Comparison of ENCODE assay signal across 15 mouse cellular contexts in genomic region chr8:104239418-104239861, GRCm38 (mm10). TPM values are rescaled to one million over a fixed set of nuclear protein-coding genes. Genes with fewer than 3 reads are reported as not detected.
DNase-seq lines count a peak whose midpoint lies in the region; ATAC-seq and TF ChIP-seq lines count a peak whose summit lies in the region.
"Had no signal": no experiment of that assay in that cellular context is flagged by ENCODE, and none has a peak within 500 bp of the region (broad histone marks: within the 10 kb centered on the region; RNA-seq: fewer than 3 reads in every experiment).

No protein-coding gene starts in this region.

- intact Hi-C loops in gastrocnemius, postnatal 36 days (cut with DNase I) = no loop called here

- H3K9ac ChIP-seq in liver, adult 2 months (ENCODE audit: low read depth, low read length) = no peak overlapping the region
- H3K9ac ChIP-seq in liver, embryonic 11.5 days (ENCODE audit: low read depth, low read length) = no peak overlapping the region
- H3K9ac ChIP-seq: embryonic facial prominence, embryonic 13.5 days had no signal

- H3K9me3 ChIP-seq in G1E (replicated peaks) = no peaks in the 10 kb centered on the region
- H3K9me3 ChIP-seq in liver, embryonic 11.5 days (ENCODE audit: control insufficient read depth, low read length) = no peaks in the 10 kb centered on the region
- H3K9me3 ChIP-seq: embryonic facial prominence, embryonic 13.5 days; heart, embryonic 10.5 days had no signal

- ATAC-seq in G1E (ENCODE audit: extremely low read depth, insufficient number of reproducible peaks, low FRiP score, poor library complexity, severe bottlenecking) = peak; percentile 59
- ATAC-seq in liver, embryonic 11.5 days (replicated peaks; ENCODE audit: low FRiP score) = peak; percentile 75
- ATAC-seq in neutrophil, adult 5-6 weeks (ENCODE audit: extremely low read depth, insufficient number of reproducible peaks, low FRiP score, poor library complexity, severe bottlenecking) = peak; percentile 51
- ATAC-seq: hindbrain, postnatal 0 days had no signal

- no peak for TF ChIP-seq CTCF in liver, adult 2 months (IDR thresholded peaks at IDR 0.05; ENCODE audit: low read depth, low read length)
- no peak for TF ChIP-seq CTCF in G1E (IDR thresholded peaks at IDR 0.05; ENCODE audit: low read depth, low read length)

- H3K4me2 ChIP-seq in liver, embryonic 11.5 days = peak overlapping the region; percentile 17
- H3K4me2 ChIP-seq: embryonic facial prominence, embryonic 13.5 days had no signal

- no peaks in the 10 kb centered on the region for H3K4me1 ChIP-seq in liver, adult 2 months (ENCODE audit: control insufficient read depth, insufficient read depth, low read length)
- peaks cover 87% of the 10 kb centered on the region for H3K4me1 ChIP-seq in G1E (ENCODE audit: insufficient read depth, low read depth, low read length)
- H3K4me1 ChIP-seq in liver, embryonic 11.5 days (replicated peaks; ENCODE audit: control insufficient read depth, insufficient read depth, low read length) = 0 out of 2 replicates have a peak, but pooled peaks cover 5% of the 10 kb centered on the region
- H3K4me1 ChIP-seq: embryonic facial prominence, embryonic 13.5 days; heart, embryonic 10.5 days had no signal

- 69% methylated on average over 10 of the region's 10 CpGs for WGBS in liver, adult 2 months
- WGBS in liver, embryonic 11.5 days = 46% methylated on average over 10 of the region's 10 CpGs

- peak; percentile 36 for DNase-seq in liver, adult 2 months (ENCODE audit: extremely low read depth, low read depth, low spot score)
- no peak for DNase-seq in liver
- peak; percentile 40 for DNase-seq in G1E (ENCODE audit: low spot score)
- no peak for DNase-seq in liver, embryonic 11.5 days (ENCODE audit: low spot score)
- no peak for DNase-seq in urinary bladder, postnatal 25 days (ENCODE audit: low spot score)
- no peak for DNase-seq in gastrocnemius, postnatal 36 days
- no peak for DNase-seq in ovary, postnatal 10 days (ENCODE audit: low spot score)
- DNase-seq: cerebellum, adult 2 months; layer of hippocampus, adult 9-11 months; midbrain, embryonic 14.5 days had no signal

- peaks cover 31% of the 10 kb centered on the region; the same call in 1 of the 2 replicates for H3K36me3 ChIP-seq in liver, adult 2 months (ENCODE audit: control insufficient read depth, insufficient read depth, low read length)
- peaks cover 96% of the 10 kb centered on the region for H3K36me3 ChIP-seq in G1E (replicated peaks)
- peaks cover 10% of the 10 kb centered on the region; the same call in 1 of the 2 replicates for H3K36me3 ChIP-seq in liver, embryonic 11.5 days (ENCODE audit: control insufficient read depth, insufficient read depth, low read length)

- H3K79me2 ChIP-seq in liver, adult 2 months (ENCODE audit: control insufficient read depth, insufficient read depth, low read length) = no peaks in the 10 kb centered on the region

- no peaks in the 10 kb centered on the region for H3K27me3 ChIP-seq in liver, adult 2 months (ENCODE audit: control insufficient read depth, insufficient read depth, low read length)
- H3K27me3 ChIP-seq in G1E (ENCODE audit: insufficient read depth, low read length) = no peaks in the 10 kb centered on the region
- no peaks in the 10 kb centered on the region for H3K27me3 ChIP-seq in liver, embryonic 11.5 days (replicated peaks; ENCODE audit: control insufficient read depth, insufficient read depth, low read length)
- H3K27me3 ChIP-seq: embryonic facial prominence, embryonic 13.5 days had no signal

- H3K27ac ChIP-seq in liver, adult 2 months (replicated peaks; ENCODE audit: insufficient read depth, low read depth, low read length) = no peak overlapping the region
- no peak overlapping the region for H3K27ac ChIP-seq in liver, embryonic 11.5 days (ENCODE audit: low read depth, low read length)
- H3K27ac ChIP-seq: embryonic facial prominence, embryonic 13.5 days; heart, embryonic 10.5 days; hindbrain, postnatal 0 days had no signal

- H3K4me3 ChIP-seq in liver, adult 2 months (ENCODE audit: insufficient read depth, low read depth, low read length) = no peak overlapping the region
- peak overlapping the region; percentile 31; the same call in 1 of the 2 replicates for H3K4me3 ChIP-seq in G1E (ENCODE audit: low read depth, low read length)
- H3K4me3 ChIP-seq in liver, embryonic 11.5 days (ENCODE audit: low read depth, low read length) = no peak overlapping the region
- H3K4me3 ChIP-seq: embryonic facial prominence, embryonic 13.5 days; heart, embryonic 10.5 days had no signal

- TF ChIP-seq POLR2A in liver, adult 2 months (IDR thresholded peaks at IDR 0.05; ENCODE audit: extremely low read depth, insufficient read depth, low read length) = no peak

RNA-seq across cellular contexts. Expression of gene Tk2, which starts 8.9 kb away (rescaled TPM):
- 14.5 and 16.6 TPM in 2 replicates for total RNA-seq in liver, adult 2 months (2014; rRNA removed)
- 14.4 and 18.8 TPM in 2 replicates for polyA plus RNA-seq in liver, adult 2 months (2012; rRNA removed)
- total RNA-seq in G1E (2014; fragmentation: Nextera tagmentation) (47.8 and 63.3 TPM in 2 replicates), G1E (2017) (47.0 and 50.4 TPM in 2 replicates)
- polyA plus RNA-seq in G1E (2012) = 46.8 and 47.1 TPM in 2 replicates
- polyA plus RNA-seq in liver, embryonic 11.5 days (2014; fragmentation: Nextera tagmentation; extraction: Ambion mirVana) = 13.8 and 16.3 TPM in 2 replicates
- 83.1 and 93.4 TPM in 2 replicates for total RNA-seq in neutrophil, adult 5-6 weeks (2017)
- total RNA-seq in gastrocnemius, postnatal 36 days (2021) = 1 to 10 TPM; 2.7 to 3.5 TPM

RNA-seq across cellular contexts. Expression of gene Cklf, which starts 11.2 kb away (rescaled TPM):
- total RNA-seq in liver, adult 2 months (2014; rRNA removed) = 1.9 and 2.1 TPM in 2 replicates
- polyA plus RNA-seq in liver, adult 2 months (2012; rRNA removed) = 1.4 and 2.0 TPM in 2 replicates
- total RNA-seq in G1E (2014; fragmentation: Nextera tagmentation) (27.3 and 54.0 TPM in 2 replicates), G1E (2017) (67.7 and 79.1 TPM in 2 replicates)
- 2.6 and 5.2 TPM in 2 replicates for polyA plus RNA-seq in G1E (2012)
- 27.9 and 32.5 TPM in 2 replicates for polyA plus RNA-seq in liver, embryonic 11.5 days (2014; fragmentation: Nextera tagmentation; extraction: Ambion mirVana)
- 82.9 and 88.5 TPM in 2 replicates for total RNA-seq in neutrophil, adult 5-6 weeks (2017)
- total RNA-seq in gastrocnemius, postnatal 36 days (2021) = 1 to 10 TPM; 1.3 to 2.7 TPM

RNA-seq across cellular contexts. Expression of gene Cmtm2a, which starts 53.5 kb away (rescaled TPM):
- total RNA-seq in liver, adult 2 months (2014; rRNA removed) = not detected in 2 replicates
- polyA plus RNA-seq in liver, adult 2 months (2012; rRNA removed) = not detected in 2 replicates
- total RNA-seq in G1E (2014; fragmentation: Nextera tagmentation) (1.7 TPM in 1 of 2 replicates, not detected in the other), G1E (2017) (not detected in 2 replicates)
- polyA plus RNA-seq in G1E (2012) = not detected in 2 replicates
- polyA plus RNA-seq in liver, embryonic 11.5 days (2014; fragmentation: Nextera tagmentation; extraction: Ambion mirVana) = not detected in 2 replicates
- total RNA-seq in neutrophil, adult 5-6 weeks (2017) = not detected in 2 replicates
- total RNA-seq in gastrocnemius, postnatal 36 days (2021) = not detected
- polyA plus RNA-seq: cerebellum, adult 2 months; embryonic facial prominence, embryonic 13.5 days; heart, embryonic 10.5 days; hindbrain, postnatal 0 days; limb, embryonic 14.5 days; midbrain, embryonic 14.5 days had no signal

Comparison
In these comparisons a context has a peak if more than half of its experiments do, and no peak if none do; other contexts are left out.
1. DNase-seq: peak in liver, adult 2 months (single experiment) and G1E (single experiment); none in liver (single experiment), liver, embryonic 11.5 days (single experiment), urinary bladder, postnatal 25 days (single experiment), gastrocnemius, postnatal 36 days (0 of 2) and ovary, postnatal 10 days (single experiment).
2. Peak in every context shown above with its lines, with median percentiles within 50 percentile points of each other: ATAC-seq.